Mouse (Mus musculus): Measurements from ENCODE around the gene Prkce. TPM values are rescaled to one million over a fixed set of nuclear protein-coding genes. Genes with fewer than 3 reads are reported as not detected.

The Prkce gene
- total RNA-seq, 1 experiment = 1.7 TPM

GRCm38 (mm10) chr17:86228850-86229249, 61.3 kb downstream of the Prkce start:
- H3K36me3 ChIP-seq (ENCODE audit: control insufficient read depth, insufficient read depth, low read length, poor library complexity, severe bottlenecking) = no peaks in the 10 kb centered on the region
- H3K27ac ChIP-seq (ENCODE audit: insufficient read depth, low read depth, low read length, poor library complexity, severe bottlenecking) = no peak overlapping the region
- DNase-seq (ENCODE audit: low read depth, low spot score) = no peak
- TF ChIP-seq CHD2 (IDR thresholded peaks at IDR 0.05; ENCODE audit: low read depth, low read length) (no peak), ZC3H11A (IDR thresholded peaks at IDR 0.05; ENCODE audit: borderline replicate concordance, low read depth, low read length) (no peak), MAFK (IDR thresholded peaks at IDR 0.05; ENCODE audit: insufficient read depth, low read depth, low read length) (no peak), HCFC1 (IDR thresholded peaks at IDR 0.05; ENCODE audit: borderline replicate concordance, insufficient read depth, low read length) (no peak), ZNF384 (IDR thresholded peaks at IDR 0.05; ENCODE audit: low read depth, low read length) (no peak)
- no peak overlapping the region for H3K9ac ChIP-seq (ENCODE audit: insufficient read depth, low read depth, low read length, poor library complexity, severe bottlenecking)
- no peaks in the 10 kb centered on the region for H3K9me3 ChIP-seq (ENCODE audit: control insufficient read depth, insufficient read depth, low read depth, low read length)
- H3K4me1 ChIP-seq (ENCODE audit: control insufficient read depth in 2 of 2, insufficient read depth in 2 of 2, low read length in 2 of 2, poor library complexity in 1 of 2) = no peaks in the 10 kb centered on the region
- no peak overlapping the region for H3K4me3 ChIP-seq (ENCODE audit: insufficient read depth in 1 of 2, low read depth in 1 of 2, low read length in 2 of 2, poor library complexity in 1 of 2, severe bottlenecking in 1 of 2)
- in situ Hi-C loops (cut with MboI; ENCODE audit: low sequenced_read_pairs in 2 of 2, unreplicated experiment in 2 of 2) = no loop called here

GRCm38 (mm10) chr17:86230141-86230633, 62.6 kb downstream of the Prkce start:
- DNase-seq (ENCODE audit: low read depth, low spot score) = no peak
- H3K9ac ChIP-seq (ENCODE audit: insufficient read depth, low read depth, low read length, poor library complexity, severe bottlenecking) = no peak overlapping the region
- no peaks in the 10 kb centered on the region for H3K36me3 ChIP-seq (ENCODE audit: control insufficient read depth, insufficient read depth, low read length, poor library complexity, severe bottlenecking)
- no peaks in the 10 kb centered on the region for H3K4me1 ChIP-seq (ENCODE audit: control insufficient read depth in 2 of 2, insufficient read depth in 2 of 2, low read length in 2 of 2, poor library complexity in 1 of 2)
- no peak overlapping the region for H3K27ac ChIP-seq (ENCODE audit: insufficient read depth, low read depth, low read length, poor library complexity, severe bottlenecking)
- H3K4me3 ChIP-seq (ENCODE audit: insufficient read depth in 1 of 2, low read depth in 1 of 2, low read length in 2 of 2, poor library complexity in 1 of 2, severe bottlenecking in 1 of 2) = no peak overlapping the region
- in situ Hi-C loops (cut with MboI; ENCODE audit: low sequenced_read_pairs in 2 of 2, unreplicated experiment in 2 of 2) = no loop called here
- H3K9me3 ChIP-seq (ENCODE audit: control insufficient read depth, insufficient read depth, low read depth, low read length) = no peaks in the 10 kb centered on the region
- TF ChIP-seq ZC3H11A (IDR thresholded peaks at IDR 0.05; ENCODE audit: borderline replicate concordance, low read depth, low read length) (no peak), ZNF384 (IDR thresholded peaks at IDR 0.05; ENCODE audit: low read depth, low read length) (no peak), CHD2 (IDR thresholded peaks at IDR 0.05; ENCODE audit: low read depth, low read length) (no peak), MAFK (IDR thresholded peaks at IDR 0.05; ENCODE audit: insufficient read depth, low read depth, low read length) (no peak), HCFC1 (IDR thresholded peaks at IDR 0.05; ENCODE audit: borderline replicate concordance, insufficient read depth, low read length) (no peak)

GRCm38 (mm10) chr17:86231741-86232179, 64.2 kb downstream of the Prkce start:
- Histone ChIP-seq H3K9ac (ENCODE audit: insufficient read depth, low read depth, low read length, poor library complexity, severe bottlenecking) (no peak overlapping the region), H3K27ac (ENCODE audit: insufficient read depth, low read depth, low read length, poor library complexity, severe bottlenecking) (no peak overlapping the region), H3K4me3 (ENCODE audit: insufficient read depth in 1 of 2, low read depth in 1 of 2, low read length in 2 of 2, poor library complexity in 1 of 2, severe bottlenecking in 1 of 2) (no peak overlapping the region), H3K36me3 (ENCODE audit: control insufficient read depth, insufficient read depth, low read length, poor library complexity, severe bottlenecking) (no peaks in the 10 kb centered on the region), H3K9me3 (ENCODE audit: control insufficient read depth, insufficient read depth, low read depth, low read length) (no peaks in the 10 kb centered on the region), H3K4me1 (ENCODE audit: control insufficient read depth in 2 of 2, insufficient read depth in 2 of 2, low read length in 2 of 2, poor library complexity in 1 of 2) (no peaks in the 10 kb centered on the region)
- in situ Hi-C loops (cut with MboI; ENCODE audit: low sequenced_read_pairs in 2 of 2, unreplicated experiment in 2 of 2) = no loop called here
- no peak for TF ChIP-seq MAFK (IDR thresholded peaks at IDR 0.05; ENCODE audit: insufficient read depth, low read depth, low read length)
- TF ChIP-seq CHD2 (IDR thresholded peaks at IDR 0.05; ENCODE audit: low read depth, low read length) = no peak
- no peak for TF ChIP-seq ZNF384 (IDR thresholded peaks at IDR 0.05; ENCODE audit: low read depth, low read length)
- no peak for TF ChIP-seq HCFC1 (IDR thresholded peaks at IDR 0.05; ENCODE audit: borderline replicate concordance, insufficient read depth, low read length)
- no peak for TF ChIP-seq ZC3H11A (IDR thresholded peaks at IDR 0.05; ENCODE audit: borderline replicate concordance, low read depth, low read length)
- DNase-seq (ENCODE audit: low read depth, low spot score) = no peak

- TF ChIP-seq ZC3H11A (IDR thresholded peaks at IDR 0.05; ENCODE audit: borderline replicate concordance, low read depth, low read length) (no peak), HCFC1 (IDR thresholded peaks at IDR 0.05; ENCODE audit: borderline replicate concordance, insufficient read depth, low read length) (no peak), ZNF384 (IDR thresholded peaks at IDR 0.05; ENCODE audit: low read depth, low read length) (no peak), MAFK (IDR thresholded peaks at IDR 0.05; ENCODE audit: insufficient read depth, low read depth, low read length) (no peak), CHD2 (IDR thresholded peaks at IDR 0.05; ENCODE audit: low read depth, low read length) (no peak)
- Histone ChIP-seq H3K4me1 (ENCODE audit: control insufficient read depth in 2 of 2, insufficient read depth in 2 of 2, low read length in 2 of 2, poor library complexity in 1 of 2) (no peaks in the 10 kb centered on the region), H3K4me3 (ENCODE audit: insufficient read depth in 1 of 2, low read depth in 1 of 2, low read length in 2 of 2, poor library complexity in 1 of 2, severe bottlenecking in 1 of 2) (no peak overlapping the region), H3K27ac (ENCODE audit: insufficient read depth, low read depth, low read length, poor library complexity, severe bottlenecking) (no peak overlapping the region), H3K36me3 (ENCODE audit: control insufficient read depth, insufficient read depth, low read length, poor library complexity, severe bottlenecking) (no peaks in the 10 kb centered on the region), H3K9me3 (ENCODE audit: control insufficient read depth, insufficient read depth, low read depth, low read length) (no peaks in the 10 kb centered on the region), H3K9ac (ENCODE audit: insufficient read depth, low read depth, low read length, poor library complexity, severe bottlenecking) (no peak overlapping the region)
- no peak for DNase-seq (ENCODE audit: low read depth, low spot score)
- in situ Hi-C loops (cut with MboI; ENCODE audit: low sequenced_read_pairs in 2 of 2, unreplicated experiment in 2 of 2) = no loop called here
Observed at GRCm38 (mm10) chr17:86232248-86232647, 64.7 kb downstream of the Prkce start.
